In the genomic region with DNA sequence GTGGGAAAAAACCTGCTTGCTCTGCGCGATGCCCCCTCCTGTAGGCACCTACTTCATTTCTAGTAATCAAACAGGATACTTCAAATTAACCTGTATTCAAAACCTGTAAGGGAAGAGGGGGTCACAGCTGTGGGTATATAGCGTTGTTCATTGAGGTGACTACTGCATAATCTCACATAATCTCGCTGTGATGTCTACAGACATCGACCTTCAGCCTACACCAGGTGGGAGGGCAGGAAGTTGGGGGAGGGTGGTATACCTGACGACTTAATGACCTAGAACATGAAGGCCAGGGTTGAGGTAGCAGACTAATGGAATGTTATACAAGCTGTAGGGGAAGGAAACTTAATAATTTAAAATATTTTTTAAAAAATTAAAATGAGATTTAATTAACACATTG, we compare ENCODE assay signal across 21 mouse cellular contexts. TPM values are rescaled to one million over a fixed set of nuclear protein-coding genes. Genes with fewer than 3 reads are reported as not detected.
DNase-seq lines count a peak whose midpoint lies in the region; ATAC-seq and TF ChIP-seq lines count a peak whose summit lies in the region.
"Had no signal": no experiment of that assay in that cellular context is flagged by ENCODE, and none has a peak within 500 bp of the region (broad histone marks: within the 10 kb centered on the region; RNA-seq: fewer than 3 reads in every experiment).

No protein-coding gene starts in this region.

- no peak overlapping the region for H3K9ac ChIP-seq in midbrain, embryonic 11.5 days (ENCODE audit: low read length)
- no peak overlapping the region for H3K9ac ChIP-seq in midbrain, embryonic 15.5 days
- H3K9ac ChIP-seq: embryonic facial prominence, embryonic 13.5 days; forebrain, embryonic 12.5 days; hindbrain, embryonic 13.5 days; liver, embryonic 15.5 days; neural tube, embryonic 15.5 days had no signal

- DNase-seq in kidney, adult 9 months: peak; percentile 39
- no peak for DNase-seq in kidney, postnatal 10 days
- peak; percentile 23 for DNase-seq in midbrain, embryonic 11.5 days (ENCODE audit: low spot score, missing footprints)
- no peak for DNase-seq in layer of hippocampus, adult 9-11 months
- DNase-seq in lung, adult 2 months: no peak
- DNase-seq: cerebellum, adult 18-20 months; cerebellum, postnatal 36 days; embryo, embryonic 11 days; liver; right cerebral cortex, postnatal 14 days had no signal

- H3K27me3 ChIP-seq in midbrain, embryonic 11.5 days (ENCODE audit: control insufficient read depth, insufficient read depth, low read length): no peaks in the 10 kb centered on the region
- H3K27me3 ChIP-seq in midbrain, embryonic 15.5 days (replicated peaks): no peaks in the 10 kb centered on the region
- H3K27me3 ChIP-seq: embryonic facial prominence, embryonic 13.5 days; forebrain, embryonic 12.5 days; hindbrain, embryonic 13.5 days; liver, embryonic 15.5 days; neural tube, embryonic 15.5 days had no signal

- no peaks in the 10 kb centered on the region for H3K9me3 ChIP-seq in midbrain, embryonic 11.5 days (ENCODE audit: control insufficient read depth, low read length)
- no peaks in the 10 kb centered on the region for H3K9me3 ChIP-seq in midbrain, embryonic 15.5 days
- H3K9me3 ChIP-seq: embryonic facial prominence, embryonic 13.5 days; forebrain, embryonic 12.5 days; hindbrain, embryonic 13.5 days; liver, embryonic 15.5 days; midbrain, embryonic 10.5 days; neural tube, embryonic 15.5 days had no signal

- TF ChIP-seq POLR2A in bone marrow macrophage, adult 2 months (IDR thresholded peaks at IDR 0.05; ENCODE audit: borderline replicate concordance, low read depth, low read length): no peak
- TF ChIP-seq POLR2A in lung, adult 2 months (IDR thresholded peaks at IDR 0.05; ENCODE audit: borderline replicate concordance, extremely low read depth, low read depth, low read length): no peak

- no peaks in the 10 kb centered on the region for H3K4me1 ChIP-seq in midbrain, embryonic 11.5 days (ENCODE audit: control insufficient read depth, insufficient read depth, low read length)
- H3K4me1 ChIP-seq in midbrain, embryonic 15.5 days: peaks cover 10% of the 10 kb centered on the region; the same call in 1 of the 2 replicates
- peaks cover 51% of the 10 kb centered on the region for H3K4me1 ChIP-seq in bone marrow macrophage, adult 2 months (ENCODE audit: control insufficient read depth, insufficient read depth, low read length)
- peaks cover 20% of the 10 kb centered on the region for H3K4me1 ChIP-seq in lung, adult 2 months (ENCODE audit: control insufficient read depth, insufficient read depth, low read length)
- H3K4me1 ChIP-seq: forebrain, embryonic 12.5 days; liver, embryonic 15.5 days had no signal

- H3K4me3 ChIP-seq in midbrain, embryonic 11.5 days (ENCODE audit: low read depth, low read length): no peak overlapping the region
- H3K4me3 ChIP-seq in midbrain, embryonic 15.5 days: no peak overlapping the region
- peak overlapping the region; percentile 23 for H3K4me3 ChIP-seq in bone marrow macrophage, adult 2 months (ENCODE audit: insufficient read depth, low read length)
- H3K4me3 ChIP-seq in lung, adult 2 months (replicated peaks; ENCODE audit: extremely low read depth, low read depth, low read length): no peak overlapping the region
- H3K4me3 ChIP-seq: embryonic facial prominence, embryonic 13.5 days; erythroblast, embryonic 14.5 days; forebrain, embryonic 12.5 days; hindbrain, embryonic 13.5 days; left cerebral cortex, adult 2 months; liver, embryonic 15.5 days; midbrain, embryonic 10.5 days; neural tube, embryonic 15.5 days had no signal

- 74% methylated on average over 6 of the region's 6 CpGs for WGBS in midbrain, embryonic 11.5 days
- 77% methylated on average over 6 of the region's 6 CpGs for WGBS in midbrain, embryonic 15.5 days
- WGBS in lung, adult 2 months: 69% methylated on average over 6 of the region's 6 CpGs

- H3K27ac ChIP-seq in midbrain, embryonic 11.5 days (ENCODE audit: low read depth, low read length): no peak overlapping the region
- H3K27ac ChIP-seq in midbrain, embryonic 15.5 days: no peak overlapping the region
- H3K27ac ChIP-seq in bone marrow macrophage, adult 2 months (ENCODE audit: insufficient read depth, low read depth, low read length): peak overlapping the region; percentile 90
- H3K27ac ChIP-seq: embryonic facial prominence, embryonic 13.5 days; forebrain, embryonic 12.5 days; hindbrain, embryonic 13.5 days; left cerebral cortex, adult 2 months; liver, embryonic 15.5 days; midbrain, embryonic 10.5 days; neural tube, embryonic 15.5 days; stomach, postnatal 0 days had no signal

- no peak overlapping the region for H3K4me2 ChIP-seq in midbrain, embryonic 11.5 days
- no peak overlapping the region for H3K4me2 ChIP-seq in midbrain, embryonic 15.5 days
- H3K4me2 ChIP-seq: embryonic facial prominence, embryonic 13.5 days; forebrain, embryonic 12.5 days; hindbrain, embryonic 13.5 days; liver, embryonic 15.5 days; neural tube, embryonic 15.5 days had no signal

- no peak for ATAC-seq in midbrain, embryonic 11.5 days (ENCODE audit: low FRiP score)
- ATAC-seq in midbrain, embryonic 15.5 days (replicated peaks): no peak

- no peak for TF ChIP-seq CTCF in bone marrow macrophage, adult 2 months (IDR thresholded peaks at IDR 0.05; ENCODE audit: low read depth, low read length)
- no peak for TF ChIP-seq CTCF in lung, adult 2 months (IDR thresholded peaks at IDR 0.05; ENCODE audit: insufficient read depth, low read length)

- no peaks in the 10 kb centered on the region for H3K36me3 ChIP-seq in midbrain, embryonic 11.5 days (ENCODE audit: control insufficient read depth, insufficient read depth, low read length)
- H3K36me3 ChIP-seq in midbrain, embryonic 15.5 days (replicated peaks): no peaks in the 10 kb centered on the region
- H3K36me3 ChIP-seq: embryonic facial prominence, embryonic 13.5 days; forebrain, embryonic 12.5 days; hindbrain, embryonic 13.5 days; liver, embryonic 15.5 days; midbrain, embryonic 10.5 days; neural tube, embryonic 15.5 days had no signal

RNA-seq across cellular contexts. Expression of a gene that starts 29.6 kb away (rescaled TPM):
- polyA plus RNA-seq in midbrain, embryonic 11.5 days (2014; fragmentation: Nextera tagmentation; extraction: Ambion mirVana): 9.8 and 9.9 TPM in 2 replicates
- 36.3 TPM in 2 replicates for polyA plus RNA-seq in midbrain, embryonic 15.5 days (2015; fragmentation: Nextera tagmentation; extraction: Ambion mirVana)
- 47.7 and 53.5 TPM in 2 replicates for polyA plus RNA-seq in bone marrow macrophage, adult 2 months (2012; ENCODE audit: insufficient read depth, insufficient read length, missing spikeins)
- 82.2 and 83.1 TPM in 2 replicates for polyA plus RNA-seq in lung, adult 2 months (2012; rRNA removed)
- polyA plus RNA-seq: erythroblast, embryonic 14.5 days had no signal

Comparison
In these comparisons a context has a peak if more than half of its experiments do, and no peak if none do; other contexts are left out.
1. DNase-seq: peak in kidney, adult 9 months (single experiment) and midbrain, embryonic 11.5 days (single experiment); none in kidney, postnatal 10 days (single experiment), layer of hippocampus, adult 9-11 months (single experiment) and lung, adult 2 months (single experiment).